Mouse (Mus musculus): ENCODE measurements at regions not wholly inside any gene's neighbourhood (a gene's known extent, or its start where the extent isn't known, plus 50 kb on each side); places are given as distances from the start of the nearest gene placed in this dataset.

- TF ChIP-seq POLR2A (IDR thresholded peaks at IDR 0.05; ENCODE audit: borderline replicate concordance, insufficient read depth, low read length) (no peak), CTCF (IDR thresholded peaks at IDR 0.05; ENCODE audit: borderline replicate concordance, insufficient read depth, low read depth, low read length) (no peak)
These were observed 98.6 kb upstream of the Dazl start for GRCm38 (mm10) chr17:50391996-50392395.
